Mouse (Mus musculus): ENCODE data around the gene Mbd6.

The Mbd6 gene

GRCm38 (mm10) chr10:127233141-127233540 is 55.7 kb downstream of the Mbd6 start:
- peak; percentile 45 for DNase-seq (ENCODE audit: low read depth, low spot score)
- Histone ChIP-seq H3K36me3 (ENCODE audit: control insufficient read depth, insufficient read depth, low read length, poor library complexity, severe bottlenecking) (no peaks in the 10 kb centered on the region), H3K27me3 (ENCODE audit: control insufficient read depth, insufficient read depth, low read length, poor library complexity, severe bottlenecking) (no peaks in the 10 kb centered on the region)

All from splenic B cell, adult 2 months (primary cell).